Mouse (Mus musculus) heart, postnatal 36 days (tissue): ENCODE results near the gene S100a10. TPM values are rescaled to one million over a fixed set of nuclear protein-coding genes. Genes with fewer than 3 reads are reported as not detected.

Source experiments
- DNase-seq, 2 experiments: peaks; one replicate each; pipeline ENCODE4 v3.0.0; 2021 to 2022
- intact Hi-C: fragments of 180-260 bp; cut with DNase I; formaldehyde crosslinking; loops from one replicate; pipeline ENCODE4 v1.15.1; 2025
- total RNA-seq, 2 experiments: library from RNA; stranded (reverse); gene quantifications; 2 replicates each; pipeline ENCODE4 v1.2.3; 2021

S100a10 gene
- total RNA-seq, 2 experiments from 2014 or later = 87.6 to 103 TPM

DNA sequence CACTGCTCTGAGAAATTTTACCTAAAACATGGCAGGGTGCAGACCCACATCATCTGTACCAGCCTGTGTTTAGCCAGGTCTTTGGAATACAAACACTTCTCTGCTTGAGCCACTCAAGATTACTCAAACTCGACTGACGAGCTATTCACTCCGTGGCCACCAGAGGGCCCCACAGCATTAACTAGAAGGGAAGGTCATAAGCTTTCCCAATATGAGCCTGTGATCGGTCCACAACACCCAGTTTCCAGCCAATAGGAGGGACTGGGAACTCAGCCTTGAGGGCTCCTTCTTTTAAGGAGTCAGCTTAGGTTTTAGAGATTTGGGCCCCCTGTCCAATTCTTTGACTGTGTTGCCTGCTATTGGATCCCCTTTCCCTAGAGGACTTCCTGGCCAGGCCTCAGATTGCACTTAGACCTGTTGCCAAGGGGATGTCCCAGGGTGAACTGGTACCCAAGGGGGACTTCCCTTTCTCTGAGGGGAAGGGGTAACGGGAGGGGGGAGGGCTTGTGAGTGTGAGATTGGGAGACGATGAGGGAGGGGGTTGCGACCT, 7.7 kb upstream of the S100a10 start:
- DNase-seq = peak; percentile 89 to 93
- intact Hi-C loops = loop anchor here (1.0 to 2.0 kb wide), 3 partner anchors 26 to 60 kb away; partner anchors contain the start of gene S100a11

DNA sequence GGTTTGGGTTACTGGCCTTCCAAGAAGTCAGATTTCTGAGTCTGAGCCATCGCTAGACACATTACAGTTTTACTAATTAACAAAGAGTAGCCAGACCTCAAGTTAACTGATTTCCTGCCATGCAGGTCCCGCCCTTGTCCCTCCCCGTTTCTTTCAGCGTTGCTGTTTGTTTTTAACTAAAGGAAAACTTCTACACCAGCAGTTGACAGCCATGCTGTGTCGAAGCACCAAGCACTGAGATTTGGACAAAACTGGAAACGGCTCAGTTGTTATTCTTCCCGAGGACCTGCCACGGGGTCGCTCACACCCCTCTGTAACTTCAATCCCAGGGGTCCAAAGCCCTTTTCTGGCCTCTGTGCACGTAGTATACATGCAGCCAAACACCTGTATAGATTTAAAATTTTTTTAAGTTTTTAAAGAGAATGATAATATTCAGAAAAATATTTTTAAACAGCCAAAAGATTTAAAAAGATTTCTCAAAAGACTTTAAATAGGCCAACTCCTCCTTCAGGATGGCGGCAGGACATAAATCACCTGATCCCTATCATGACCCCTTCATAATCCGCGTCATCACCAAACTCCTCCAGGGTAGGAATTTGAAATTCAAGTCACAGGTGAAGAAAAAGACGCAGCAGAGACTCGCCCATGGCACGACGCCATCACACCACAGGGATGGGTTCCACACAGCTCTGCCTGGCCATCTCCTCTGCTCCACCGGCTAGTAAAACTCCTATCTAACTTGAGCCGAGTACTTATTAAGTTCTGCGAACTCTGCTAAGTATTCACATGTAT, 6.9 kb upstream of the S100a10 start:
- no peak for DNase-seq
- intact Hi-C loops = loop anchor here (1.0 to 2.0 kb wide), 3 partner anchors 27 to 59 kb away; partner anchors contain the start of gene S100a11

DNA sequence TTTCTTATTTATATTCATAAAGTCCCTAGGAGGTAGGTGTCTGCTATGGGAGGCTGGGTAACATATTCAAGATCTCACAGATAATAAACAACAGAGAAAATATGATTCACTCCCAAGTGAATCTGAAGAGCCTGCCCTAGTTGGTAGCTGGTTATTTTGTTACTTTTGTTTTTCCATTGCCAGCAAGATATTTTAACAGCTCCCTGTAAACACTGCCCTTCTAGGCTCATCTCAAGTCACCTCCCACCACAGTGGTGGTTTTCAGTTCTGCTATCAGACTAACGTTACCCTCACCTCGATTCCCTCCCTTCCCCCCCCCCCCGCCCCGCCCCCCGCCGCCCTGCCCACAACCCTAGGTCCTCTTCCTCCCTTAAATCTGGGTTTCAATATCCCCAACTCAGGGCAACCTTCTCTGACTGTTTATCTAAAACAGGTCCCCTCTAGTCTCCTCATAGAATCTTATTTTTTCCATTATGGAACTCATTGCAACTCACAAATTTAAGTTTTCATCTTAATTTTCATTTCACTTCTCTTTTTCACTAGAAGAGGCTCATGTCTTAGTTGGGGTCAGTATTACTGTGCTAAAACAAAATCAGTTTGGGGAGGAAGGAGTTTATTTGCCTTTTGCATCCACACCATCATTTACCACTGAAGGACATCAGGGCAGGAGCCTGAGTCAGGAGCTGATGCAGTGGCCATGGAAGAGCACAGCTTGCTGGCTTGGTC, 6.2 kb upstream of the S100a10 start:
- intact Hi-C loops = no loop called here
- DNase-seq = no peak

DNA sequence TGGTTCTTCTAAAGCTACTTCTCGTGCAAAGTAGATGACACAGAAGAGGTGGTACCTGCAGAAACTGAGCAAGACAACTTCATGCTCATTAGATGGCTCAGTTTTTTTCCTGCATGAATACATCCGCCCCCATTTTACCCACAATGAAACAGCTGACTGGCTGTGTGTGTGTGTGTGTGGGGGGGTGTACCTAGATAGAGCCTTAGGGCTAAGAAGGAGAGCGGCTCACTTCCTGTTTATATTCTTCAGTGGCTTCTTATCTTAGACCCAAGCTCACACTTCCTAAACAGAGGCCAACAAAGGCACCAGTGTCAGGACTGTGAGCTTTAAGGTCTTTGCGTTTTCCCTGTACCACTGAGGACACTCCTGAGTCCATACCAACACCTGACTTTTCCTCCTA, 4.9 kb upstream of the S100a10 start:
- no peak for DNase-seq
- intact Hi-C loops = no loop called here

DNA sequence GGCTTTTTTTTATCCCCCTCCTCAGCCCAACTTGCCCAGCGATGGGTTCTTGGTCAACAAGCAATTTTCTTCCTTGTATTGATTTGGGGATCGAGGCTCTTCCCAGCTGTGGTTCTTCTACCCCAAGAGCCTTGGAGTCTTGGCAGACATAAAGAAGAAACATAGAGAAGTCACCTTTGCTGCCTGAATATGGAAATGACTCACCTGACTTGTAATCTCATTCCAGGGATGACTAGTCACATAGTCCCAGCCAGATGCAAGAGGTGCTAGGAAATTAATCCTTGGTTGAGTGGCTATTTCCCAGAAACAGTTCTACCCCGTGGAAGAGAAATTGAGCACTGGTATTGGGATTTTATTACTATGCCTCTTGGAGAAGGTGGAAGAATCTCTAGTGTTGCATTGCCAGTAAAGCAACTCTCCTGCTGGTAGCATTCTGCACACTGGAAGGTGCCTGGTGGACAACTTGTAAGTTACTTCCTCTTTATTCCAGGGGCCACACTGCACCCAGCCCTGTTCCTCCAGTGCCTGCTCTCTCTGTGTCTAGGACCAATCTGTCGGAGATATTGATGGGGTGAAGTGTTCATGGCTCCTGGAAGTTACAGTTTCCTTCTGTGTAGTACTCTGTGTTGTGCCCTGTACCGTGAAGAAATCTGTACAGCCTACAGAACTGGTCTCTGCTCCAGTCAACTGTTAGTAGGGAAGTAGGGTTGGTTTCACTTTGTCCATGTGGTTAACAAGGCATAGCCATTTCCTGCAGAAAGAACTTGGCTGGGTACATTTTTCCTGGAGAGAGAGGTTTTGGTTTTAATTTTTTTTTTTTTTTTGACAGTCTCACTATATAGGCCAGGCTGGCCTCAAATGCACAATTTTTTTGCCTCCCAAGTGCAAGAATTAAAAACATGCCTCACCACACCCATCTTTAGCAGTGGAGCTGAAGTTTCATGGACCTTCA, 2.7 kb upstream of the S100a10 start:
- intact Hi-C loops = no loop called here
- DNase-seq = no peak

DNA sequence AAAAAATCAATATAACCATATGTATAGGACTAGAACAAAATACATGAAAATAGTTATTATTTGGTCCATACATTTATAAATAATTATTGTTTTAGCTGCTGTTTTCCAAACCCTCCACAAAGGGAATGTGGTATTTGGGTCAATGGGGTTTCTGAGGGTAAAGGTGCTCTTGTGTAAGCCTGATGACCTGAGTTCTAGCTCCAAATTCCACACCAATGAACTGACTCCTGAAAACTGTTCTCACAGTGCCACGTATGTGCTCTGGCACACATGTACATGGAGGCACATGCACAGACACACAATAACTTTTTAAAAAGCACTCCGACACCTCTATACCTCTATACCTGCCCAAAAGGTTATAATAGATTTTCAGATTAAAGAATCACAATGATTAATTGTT, 1.6 kb upstream of the S100a10 start:
- DNase-seq = no peak
- intact Hi-C loops = no loop called here

DNA sequence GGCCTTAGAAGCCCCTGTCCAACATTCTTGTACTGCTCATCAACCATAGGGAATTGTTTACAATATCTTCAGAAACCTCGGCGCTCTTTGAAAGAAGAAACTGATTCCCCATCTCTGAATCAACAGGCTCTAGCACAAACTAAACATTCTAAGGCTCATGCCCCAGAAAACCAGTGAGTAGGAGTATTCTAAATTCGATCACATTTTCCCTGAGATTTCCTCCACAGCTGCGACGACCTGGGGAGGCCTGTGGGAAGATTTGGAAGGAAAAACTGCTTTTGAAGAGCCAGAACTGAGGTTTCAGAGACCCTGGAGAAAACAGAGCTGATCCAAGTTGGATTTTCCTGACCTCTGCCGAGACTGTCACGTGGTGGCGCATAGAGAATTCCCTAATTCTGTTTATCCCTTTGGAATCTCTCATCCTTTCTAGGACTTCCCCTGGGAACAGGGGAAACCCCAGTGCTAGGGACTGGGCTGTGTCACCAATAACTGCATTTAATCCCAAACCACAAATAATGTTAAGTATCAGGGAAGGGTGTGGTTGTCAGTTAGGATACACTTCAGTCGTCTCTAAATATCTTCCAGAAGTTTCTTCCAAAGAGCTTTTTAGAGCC, 1.0 kb upstream of the S100a10 start:
- intact Hi-C loops = loop anchor here (2.0 kb wide), 1 partner anchor 43 kb away; no protein-coding TSS in a partner anchor
- peak; percentile 31 to 34 for DNase-seq

DNA sequence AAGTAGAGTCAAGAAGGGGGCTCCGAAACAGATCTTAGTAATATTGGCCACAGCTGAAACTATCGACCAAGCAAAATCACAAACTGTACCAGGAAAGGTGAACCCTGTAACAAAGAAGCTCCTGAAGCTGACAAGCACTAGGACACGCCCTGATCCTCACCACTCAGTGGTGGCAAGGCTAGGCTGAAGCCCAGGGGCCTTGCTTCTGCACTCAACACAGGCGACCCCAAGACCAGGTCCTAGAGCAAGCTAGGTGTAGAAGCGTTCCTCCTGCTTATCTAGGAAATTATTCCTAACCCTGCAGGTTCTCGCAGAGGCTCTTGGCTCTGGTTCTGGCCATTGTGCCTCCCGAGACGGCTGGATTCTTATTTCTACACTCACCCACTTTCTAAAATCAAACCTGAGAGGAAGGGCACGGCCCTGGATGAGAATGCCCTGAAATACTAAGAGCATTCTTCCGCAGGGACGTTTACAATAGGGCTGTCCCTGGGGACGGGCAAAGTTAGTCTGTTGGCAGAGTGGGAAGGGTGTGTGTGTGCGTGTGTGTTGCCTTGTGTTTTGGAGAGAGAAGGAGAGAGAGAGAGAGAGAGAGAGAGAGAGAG, 400 bp upstream of the S100a10 start:
- intact Hi-C loops = loop anchor here (2.0 kb wide), 1 partner anchor 42 kb away; no protein-coding TSS in a partner anchor

DNA sequence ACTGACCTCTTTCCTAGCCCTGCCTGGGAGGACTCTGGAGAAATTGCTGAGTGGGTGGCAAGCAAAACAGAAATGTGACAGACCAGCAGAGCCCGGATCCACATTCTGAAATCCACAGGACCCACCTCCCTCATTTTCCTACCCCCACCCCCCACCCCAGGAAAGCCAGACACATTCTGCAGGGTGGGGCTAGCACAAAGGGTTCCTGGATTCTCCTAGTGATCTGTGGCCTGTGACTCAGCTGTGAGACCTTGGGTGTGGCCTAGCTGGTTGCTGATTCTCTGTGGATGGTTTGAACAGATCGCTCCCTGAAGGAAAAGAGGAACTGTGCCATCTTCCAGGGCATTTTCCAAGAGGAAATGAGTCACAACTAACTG, 986 bp downstream of the S100a10 start:
- intact Hi-C loops = loop anchor here (1.0 to 2.0 kb wide), 2 partner anchors 12 to 41 kb away; no protein-coding TSS in a partner anchor

More for the DNA sequence above, 400 bp upstream of the S100a10 start:
- DNase-seq = peak; percentile 40 to 57

DNA sequence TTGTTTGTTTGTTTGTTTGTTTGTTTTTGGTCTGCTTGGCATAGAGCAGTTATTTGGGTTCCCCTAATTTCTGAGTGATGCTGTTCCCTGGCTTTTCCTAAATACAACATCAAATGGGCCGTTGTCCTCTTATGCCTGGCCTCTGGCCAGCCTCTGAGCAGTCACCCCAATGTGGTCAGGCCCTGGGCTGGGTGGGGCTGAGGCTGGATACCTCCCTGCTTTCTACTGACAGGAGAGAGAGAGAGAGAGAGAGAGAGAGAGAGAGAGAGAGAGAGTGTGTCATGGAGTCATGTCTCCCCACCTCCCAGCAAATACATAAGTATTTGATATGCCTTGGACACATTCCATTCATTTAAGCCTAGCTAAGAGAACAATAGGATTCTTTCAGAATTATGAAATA, 1.7 kb downstream of the S100a10 start:
- intact Hi-C loops = loop anchor here (1.0 kb wide), 1 partner anchor 12 kb away; no protein-coding TSS in a partner anchor
- DNase-seq = no peak

More for the DNA sequence above, 986 bp downstream of the S100a10 start:
- DNase-seq = peak; percentile 65 to 69

DNA sequence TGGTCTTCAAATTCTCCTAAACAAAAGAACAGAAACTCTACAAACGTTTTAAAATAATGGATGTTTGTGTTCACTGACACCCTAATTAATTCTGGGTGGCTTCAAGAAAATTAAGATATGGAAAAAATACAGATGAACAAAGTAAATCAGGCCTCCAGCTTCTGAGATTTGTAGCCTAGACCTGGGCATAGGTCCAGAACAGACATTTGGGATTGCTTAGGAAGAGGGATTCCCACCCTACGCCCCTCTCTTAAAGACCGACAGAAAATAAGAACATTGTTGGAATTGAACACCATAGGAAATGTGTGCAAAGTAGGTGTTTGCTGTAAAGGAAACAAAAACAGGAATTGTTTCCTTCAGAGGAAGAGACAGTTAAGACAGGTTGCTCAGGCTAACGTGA, 2.6 kb downstream of the S100a10 start:
- intact Hi-C loops = no loop called here
- DNase-seq = no peak

DNA sequence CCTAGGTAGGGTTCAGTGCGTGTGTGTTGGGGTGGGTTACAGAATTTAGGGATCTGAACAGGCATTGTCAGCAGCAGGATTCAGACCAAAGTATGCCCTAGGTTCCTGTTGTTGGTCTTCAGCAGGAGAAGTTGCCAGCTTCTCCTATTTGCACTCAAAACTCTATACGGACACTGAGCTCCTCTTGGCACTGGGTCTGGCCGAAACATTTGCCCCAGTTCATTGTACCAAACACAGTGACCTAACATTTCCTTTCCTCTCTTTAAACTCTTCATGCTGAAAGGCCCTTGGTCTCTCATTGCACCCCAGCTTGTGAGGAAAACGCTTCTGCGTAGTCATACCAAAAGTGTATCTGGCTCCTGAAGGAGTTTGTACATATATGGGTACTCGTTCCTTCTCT, 5.1 kb downstream of the S100a10 start:
- no peak for DNase-seq
- intact Hi-C loops = no loop called here

DNA sequence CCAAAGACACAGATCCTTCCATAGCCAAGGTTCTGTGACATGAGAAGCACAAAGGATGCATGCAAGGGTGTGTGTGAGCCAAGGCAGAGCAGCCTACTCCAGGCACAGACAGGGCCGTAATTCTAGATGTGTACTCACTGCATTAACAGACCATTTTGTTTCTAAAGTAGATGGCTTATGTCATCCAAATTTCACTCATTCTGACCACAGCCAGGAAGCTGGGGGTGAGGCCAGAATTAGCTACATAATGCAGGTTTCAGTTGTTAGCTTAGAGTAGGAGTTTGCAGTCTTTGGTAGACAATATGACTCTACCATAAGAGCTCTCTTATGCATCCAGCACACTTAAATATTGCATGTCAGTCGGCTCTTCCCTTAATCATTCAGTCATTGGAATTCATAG, 7.5 kb downstream of the S100a10 start:
- no peak for DNase-seq
- intact Hi-C loops = no loop called here

DNA sequence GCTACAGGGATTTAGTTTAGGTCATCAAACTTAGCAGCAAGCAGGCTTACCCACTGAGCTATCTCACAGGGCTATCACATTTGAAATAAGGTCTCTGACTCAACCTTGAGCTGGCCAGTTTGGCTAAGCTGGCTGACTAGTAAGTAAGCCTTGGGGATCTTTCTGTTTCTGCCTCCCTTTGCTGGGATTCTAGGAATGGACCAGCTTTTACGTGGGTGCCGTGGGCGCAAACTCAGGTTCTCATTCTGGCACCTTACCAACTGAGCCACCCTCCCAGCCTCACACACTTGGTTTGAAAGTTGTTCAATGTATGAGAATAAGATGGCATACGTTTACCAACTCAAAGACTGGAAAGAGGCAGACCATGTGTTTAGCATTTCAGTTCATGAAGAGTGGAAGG, 8.3 kb downstream of the S100a10 start:
- intact Hi-C loops = no loop called here
- no peak for DNase-seq

DNA sequence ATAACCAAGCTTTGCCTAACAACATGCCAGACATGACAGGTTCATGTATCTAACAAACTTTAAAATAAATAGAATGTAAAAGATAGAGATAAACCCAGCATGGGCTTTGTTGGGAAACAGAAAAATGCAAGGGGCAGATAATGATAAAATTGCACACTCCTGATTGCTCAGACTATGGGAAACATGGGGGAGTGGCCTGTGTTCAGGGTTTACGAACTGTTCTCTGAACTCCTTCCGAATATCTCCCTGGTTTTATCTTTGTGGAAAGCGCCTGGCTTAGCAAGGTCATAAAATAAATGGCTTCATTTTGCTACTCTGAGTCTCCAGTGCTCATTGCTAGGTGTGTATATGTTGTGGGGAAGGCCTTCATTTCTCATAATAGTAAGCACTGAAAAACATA, 12.0 kb downstream of the S100a10 start:
- no peak for DNase-seq
- intact Hi-C loops = no loop called here

DNA sequence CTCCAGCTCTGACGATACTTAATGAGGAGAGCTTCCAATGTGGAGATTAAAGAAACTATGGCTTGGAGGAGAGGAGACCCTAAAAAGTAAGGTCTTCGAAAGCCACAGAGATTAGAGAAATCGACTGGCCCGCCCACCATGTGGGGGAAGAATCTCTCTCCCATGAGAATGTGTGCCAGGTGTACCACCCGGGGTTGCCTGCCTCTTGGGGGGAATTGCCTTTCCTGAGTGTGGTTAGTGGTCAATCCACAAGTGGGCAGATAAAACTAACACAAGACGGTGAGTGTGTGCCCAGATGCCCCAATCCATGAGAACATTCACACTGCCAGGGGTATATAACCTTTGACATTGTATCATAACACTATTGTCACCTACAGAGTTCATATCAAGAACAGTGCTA, 12.8 kb downstream of the S100a10 start:
- no peak for DNase-seq
- intact Hi-C loops = loop anchor here (1.0 to 2.0 kb wide), 2 partner anchors 11 to 25 kb away; no protein-coding TSS in a partner anchor

DNA sequence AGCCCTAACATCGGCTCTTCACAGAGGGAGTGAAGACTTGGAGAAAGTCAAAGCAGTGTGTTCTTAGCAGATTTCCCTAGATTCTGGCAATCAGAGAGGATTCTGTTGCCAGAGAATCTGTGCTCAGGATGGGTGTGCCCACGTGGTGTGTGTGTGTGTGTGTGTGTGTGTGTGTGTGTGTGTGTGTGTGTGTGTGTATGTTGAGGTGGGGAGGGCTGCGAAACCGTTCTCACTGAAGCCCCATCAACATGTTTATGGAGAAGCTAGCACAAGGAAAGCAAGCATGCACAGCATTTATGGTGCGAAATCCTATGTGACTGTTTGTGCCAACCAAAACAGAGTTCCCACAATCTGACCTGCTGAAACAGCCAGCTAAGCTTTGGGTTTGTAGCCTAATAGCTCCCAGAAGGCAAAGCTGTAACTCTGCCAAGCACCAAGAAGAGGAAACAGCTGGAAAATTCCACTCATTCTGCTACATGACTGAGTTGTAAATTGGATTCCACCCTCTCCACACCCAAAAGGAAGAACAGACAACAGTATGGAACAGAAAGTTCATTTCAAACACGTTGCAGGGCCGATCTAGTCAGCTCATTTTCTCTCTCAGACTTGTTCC, 13.7 kb downstream of the S100a10 start:
- peak; percentile 68 to 81 for DNase-seq
- intact Hi-C loops = loop anchor here (1.0 to 2.0 kb wide), 3 partner anchors 12 to 29 kb away; no protein-coding TSS in a partner anchor

DNA sequence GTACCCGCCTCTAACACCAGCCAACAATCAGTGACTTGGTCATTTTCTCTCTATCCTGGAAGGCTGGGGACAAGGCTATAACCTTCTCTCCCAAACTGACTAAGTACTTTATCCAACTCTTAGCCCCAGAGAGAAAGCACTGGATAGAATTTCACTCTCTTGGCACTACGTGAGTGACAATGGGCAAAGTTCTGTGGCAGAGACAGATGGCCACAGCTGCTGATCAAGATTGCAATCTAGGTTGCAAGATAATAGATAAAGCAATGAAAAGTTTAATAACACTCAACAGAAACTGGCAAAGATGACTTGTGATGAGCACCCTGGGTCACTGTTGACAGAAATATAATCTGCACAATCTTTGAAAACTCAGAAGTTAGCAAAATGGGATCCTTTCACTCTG, 14.2 kb downstream of the S100a10 start:
- intact Hi-C loops = loop anchor here (1.0 to 2.0 kb wide), 2 partner anchors 24 to 28 kb away; no protein-coding TSS in a partner anchor
- no peak for DNase-seq
